Mouse (Mus musculus): ENCODE results near the gene Faf1. TPM values are rescaled to one million over a fixed set of nuclear protein-coding genes. Genes with fewer than 3 reads are reported as not detected.
A peak's percentile ranks its signal among the peaks of the same experiment; 100 is the strongest.

Gene Faf1
- polyA plus RNA-seq, 1 experiment from 2014 or later = 42.2 TPM

DNA sequence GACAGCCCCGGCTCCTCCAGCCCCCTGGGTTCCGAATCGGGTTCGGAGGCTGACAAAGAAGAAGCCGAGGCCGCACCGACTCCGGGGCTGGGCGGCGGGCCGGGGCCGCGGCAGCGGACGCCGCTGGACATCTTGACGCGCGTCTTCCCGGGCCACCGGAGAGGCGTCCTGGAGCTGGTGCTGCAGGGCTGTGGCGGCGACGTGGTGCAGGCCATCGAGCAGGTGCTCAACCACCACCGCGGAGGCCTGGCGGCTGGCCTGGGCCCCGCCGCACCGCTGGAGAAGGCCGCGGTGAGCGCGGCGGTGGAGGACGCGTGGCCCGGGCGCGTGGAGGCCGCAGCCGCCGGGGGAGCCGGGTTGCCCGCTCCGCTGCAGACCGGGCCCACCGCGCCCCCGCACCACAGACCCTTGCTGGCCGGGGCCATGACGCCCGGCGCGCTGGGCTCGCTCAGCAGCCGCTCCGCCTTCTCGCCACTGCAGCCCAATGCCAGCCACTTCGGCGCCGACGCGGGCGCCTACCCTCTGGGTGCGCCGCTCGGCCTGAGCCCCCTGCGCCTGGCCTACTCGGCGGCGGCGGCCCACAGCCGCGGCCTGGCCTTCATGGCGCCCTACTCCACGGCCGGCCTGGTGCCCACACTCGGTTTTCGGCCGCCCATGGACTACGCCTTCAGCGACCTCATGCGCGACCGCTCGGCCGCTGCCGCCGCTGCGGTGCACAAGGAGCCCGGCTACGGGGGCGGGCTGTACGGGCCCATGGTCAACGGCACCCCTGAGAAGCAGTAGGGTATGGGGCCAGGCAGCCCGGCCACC is 305.7 kb downstream of the Faf1 start:
- 0% methylated on average over 68 of the region's 99 CpGs for WGBS
- peak overlapping the region; percentile 33 for H3K4me2 ChIP-seq (ENCODE audit: low read depth, low read length)
- H3K27me3 ChIP-seq (ENCODE audit: control insufficient read depth, insufficient read depth, low read length) = peaks cover 77% of the 10 kb centered on the region
- 0 out of 2 replicates have a peak, but pooled peaks have one; percentile 12 for ATAC-seq (ENCODE audit: low read depth)
- peaks cover 8% of the 10 kb centered on the region for H3K4me1 ChIP-seq (ENCODE audit: control insufficient read depth, insufficient read depth, low read length)
- H3K4me3 ChIP-seq (ENCODE audit: low read depth, low read length) = peak overlapping the region; percentile 12; the same call in 1 of the 2 replicates
- no peak overlapping the region for H3K27ac ChIP-seq (ENCODE audit: low read depth, low read length)
- no peaks in the 10 kb centered on the region for H3K36me3 ChIP-seq (ENCODE audit: control insufficient read depth, insufficient read depth, low read length)
- H3K9ac ChIP-seq (replicated peaks; ENCODE audit: low read depth, low read length) = no peak overlapping the region
- no peaks in the 10 kb centered on the region for H3K9me3 ChIP-seq (ENCODE audit: control insufficient read depth, low read length)

DNA sequence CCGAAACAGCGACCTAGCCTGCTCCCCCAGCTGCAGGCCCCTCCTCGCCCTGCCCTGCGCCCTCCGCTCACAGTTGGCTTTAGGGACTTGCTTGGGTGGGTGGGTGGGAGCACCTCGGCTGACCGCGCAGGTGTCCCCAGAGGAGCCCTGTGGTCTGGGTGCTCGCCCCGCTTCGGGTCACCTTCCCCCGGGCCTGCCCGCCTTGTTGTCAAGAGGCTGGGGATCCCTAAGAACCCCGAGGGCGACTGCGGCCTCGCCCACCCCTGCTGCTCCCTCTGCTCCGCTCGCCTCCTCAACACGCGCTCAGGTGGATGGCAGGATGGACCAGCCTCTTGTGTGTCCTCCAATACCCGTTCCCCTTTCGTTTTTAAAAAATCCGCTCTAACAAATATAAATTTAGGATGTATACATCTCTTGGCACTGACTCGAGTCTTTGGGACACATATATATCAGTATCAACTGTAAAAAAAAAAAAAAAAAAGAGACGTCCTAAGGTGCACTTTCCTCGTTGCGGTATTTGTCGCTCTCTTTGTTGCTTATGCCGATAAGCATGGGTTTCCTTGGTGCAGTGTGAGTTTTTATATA is 306.4 kb downstream of the Faf1 start:
- no peaks in the 10 kb centered on the region for H3K36me3 ChIP-seq (ENCODE audit: control insufficient read depth, insufficient read depth, low read length)
- H3K4me3 ChIP-seq (ENCODE audit: low read depth, low read length) = peak overlapping the region; percentile 12; the same call in 1 of the 2 replicates
- H3K27ac ChIP-seq (ENCODE audit: low read depth, low read length) = no peak overlapping the region
- H3K9me3 ChIP-seq (ENCODE audit: control insufficient read depth, low read length) = no peaks in the 10 kb centered on the region
- peaks cover 77% of the 10 kb centered on the region for H3K27me3 ChIP-seq (ENCODE audit: control insufficient read depth, insufficient read depth, low read length)
- 2% methylated on average over 26 of the region's 30 CpGs for WGBS
- peaks cover 7% of the 10 kb centered on the region for H3K4me1 ChIP-seq (ENCODE audit: control insufficient read depth, insufficient read depth, low read length)
- no peak for ATAC-seq (ENCODE audit: low read depth)
- no peak overlapping the region for H3K9ac ChIP-seq (replicated peaks; ENCODE audit: low read depth, low read length)
- H3K4me2 ChIP-seq (ENCODE audit: low read depth, low read length) = no peak overlapping the region; the same call in 1 of the 2 replicates

DNA sequence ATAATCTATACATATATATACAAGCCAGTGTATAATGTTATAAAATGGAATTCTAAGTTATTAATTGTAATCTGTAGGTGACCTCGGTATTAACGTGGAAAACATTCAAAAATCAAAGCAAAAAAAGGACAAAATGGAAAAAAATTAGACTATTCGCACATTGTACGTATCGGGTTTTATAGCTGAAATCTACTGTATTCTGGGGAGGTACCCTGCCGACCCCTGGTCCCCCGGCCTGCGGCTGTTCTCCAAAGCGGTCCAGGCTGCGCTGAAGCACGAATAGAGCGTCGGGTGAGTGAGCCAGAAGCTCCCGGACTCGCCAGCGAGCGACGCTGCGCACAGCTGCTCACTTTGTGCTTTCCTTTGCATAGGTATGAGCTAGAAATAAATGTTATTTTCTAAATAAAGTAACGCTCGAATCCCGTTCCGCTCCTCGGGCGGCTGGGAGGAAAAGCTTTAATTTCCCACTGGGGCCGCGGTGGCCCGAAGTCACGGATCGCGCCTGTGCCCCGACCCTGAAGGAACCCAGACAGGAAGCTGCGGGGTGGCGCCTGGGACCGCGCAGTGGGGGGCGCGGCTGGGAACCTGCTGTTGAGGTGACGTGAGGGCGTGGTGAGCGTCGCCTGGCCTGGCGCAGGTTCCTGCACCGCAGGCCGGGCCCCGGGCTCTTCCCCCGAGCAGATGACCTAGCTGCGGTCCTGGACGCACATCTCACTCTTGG is 307.1 kb downstream of the Faf1 start:
- H3K4me3 ChIP-seq (ENCODE audit: low read depth, low read length) = no peak overlapping the region
- no peak overlapping the region for H3K9ac ChIP-seq (replicated peaks; ENCODE audit: low read depth, low read length)
- peaks cover under 1% of the 10 kb centered on the region for H3K4me1 ChIP-seq (ENCODE audit: control insufficient read depth, insufficient read depth, low read length)
- H3K36me3 ChIP-seq (ENCODE audit: control insufficient read depth, insufficient read depth, low read length) = no peaks in the 10 kb centered on the region
- H3K4me2 ChIP-seq (ENCODE audit: low read depth, low read length) = no peak overlapping the region
- H3K9me3 ChIP-seq (ENCODE audit: control insufficient read depth, low read length) = no peaks in the 10 kb centered on the region
- ATAC-seq (ENCODE audit: low read depth) = no peak
- peaks cover 73% of the 10 kb centered on the region for H3K27me3 ChIP-seq (ENCODE audit: control insufficient read depth, insufficient read depth, low read length)
- no peak overlapping the region for H3K27ac ChIP-seq (ENCODE audit: low read depth, low read length)
- under 1% methylated on average over 49 of the region's 49 CpGs for WGBS

GRCm38 (mm10) chr4:109984011-109984411 is 307.6 kb downstream of the Faf1 start:
- no peak overlapping the region for H3K4me3 ChIP-seq (ENCODE audit: low read depth, low read length)
- H3K4me2 ChIP-seq (ENCODE audit: low read depth, low read length) = no peak overlapping the region

DNA sequence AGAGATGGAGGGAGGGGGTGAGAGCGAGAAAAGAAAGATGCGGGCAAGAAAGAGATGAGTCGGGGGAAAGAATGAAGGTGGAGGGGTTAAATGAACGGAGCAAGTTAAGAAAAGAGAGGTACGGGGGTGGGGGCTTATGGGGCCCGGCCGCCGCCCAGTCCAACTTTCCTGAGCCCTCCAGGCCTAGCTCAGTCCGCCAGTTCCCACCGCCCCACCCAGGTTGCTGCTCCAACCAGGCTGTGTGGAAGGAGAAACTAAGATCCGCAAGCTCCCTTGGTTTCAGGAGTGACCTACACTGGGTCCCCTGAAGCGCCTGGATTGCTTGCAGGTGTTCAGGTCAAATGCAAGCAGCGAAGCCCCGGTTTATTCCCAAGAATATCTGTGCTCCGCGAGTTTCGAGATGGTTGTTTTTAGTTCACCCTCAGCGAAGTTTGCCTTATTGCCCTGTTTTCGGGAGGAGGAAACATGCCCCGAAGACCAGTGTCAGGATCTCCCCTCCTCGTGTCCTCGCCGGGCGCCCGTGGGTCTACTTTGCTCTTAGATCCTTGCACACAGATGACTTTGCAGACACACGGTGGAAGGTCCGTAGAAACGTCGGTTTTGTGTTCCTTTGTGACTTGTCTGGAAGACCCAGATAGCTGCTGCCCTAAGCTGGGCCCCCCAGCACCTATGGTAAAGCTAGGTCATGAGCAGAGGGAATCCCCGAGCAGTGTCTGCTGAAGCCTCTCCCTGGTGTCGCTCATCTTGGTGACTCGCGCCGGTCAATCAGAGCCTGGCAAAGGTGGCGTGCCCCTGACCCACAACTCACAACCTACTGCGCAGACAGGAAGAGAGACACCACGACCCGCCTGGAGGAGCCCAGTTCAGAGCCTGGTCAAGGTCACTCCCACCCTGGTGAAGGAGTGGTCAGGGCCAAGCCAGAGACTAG is 308.4 kb downstream of the Faf1 start:
- no peak for ATAC-seq (ENCODE audit: low read depth)
- Histone ChIP-seq H3K36me3 (ENCODE audit: control insufficient read depth, insufficient read depth, low read length) (no peaks in the 10 kb centered on the region), H3K27ac (ENCODE audit: low read depth, low read length) (no peak overlapping the region), H3K9ac (replicated peaks; ENCODE audit: low read depth, low read length) (no peak overlapping the region), H3K4me1 (ENCODE audit: control insufficient read depth, insufficient read depth, low read length) (no peaks in the 10 kb centered on the region), H3K27me3 (ENCODE audit: control insufficient read depth, insufficient read depth, low read length) (peaks cover 74% of the 10 kb centered on the region), H3K4me2 (ENCODE audit: low read depth, low read length) (no peak overlapping the region), H3K4me3 (ENCODE audit: low read depth, low read length) (no peak overlapping the region), H3K9me3 (ENCODE audit: control insufficient read depth, low read length) (no peaks in the 10 kb centered on the region)
- WGBS = 1% methylated on average over 37 of the region's 38 CpGs

More at GRCm38 (mm10) chr4:109984011-109984411, 307.6 kb downstream of the Faf1 start:
- H3K27me3 ChIP-seq (ENCODE audit: control insufficient read depth, insufficient read depth, low read length) = peaks cover 73% of the 10 kb centered on the region
- no peaks in the 10 kb centered on the region for H3K4me1 ChIP-seq (ENCODE audit: control insufficient read depth, insufficient read depth, low read length)
- H3K9me3 ChIP-seq (ENCODE audit: control insufficient read depth, low read length) = no peaks in the 10 kb centered on the region
- H3K27ac ChIP-seq (ENCODE audit: low read depth, low read length) = no peak overlapping the region
- WGBS = under 1% methylated on average over 24 of the region's 24 CpGs
- no peak overlapping the region for H3K9ac ChIP-seq (replicated peaks; ENCODE audit: low read depth, low read length)
- no peaks in the 10 kb centered on the region for H3K36me3 ChIP-seq (ENCODE audit: control insufficient read depth, insufficient read depth, low read length)
- ATAC-seq (ENCODE audit: low read depth) = no peak

DNA sequence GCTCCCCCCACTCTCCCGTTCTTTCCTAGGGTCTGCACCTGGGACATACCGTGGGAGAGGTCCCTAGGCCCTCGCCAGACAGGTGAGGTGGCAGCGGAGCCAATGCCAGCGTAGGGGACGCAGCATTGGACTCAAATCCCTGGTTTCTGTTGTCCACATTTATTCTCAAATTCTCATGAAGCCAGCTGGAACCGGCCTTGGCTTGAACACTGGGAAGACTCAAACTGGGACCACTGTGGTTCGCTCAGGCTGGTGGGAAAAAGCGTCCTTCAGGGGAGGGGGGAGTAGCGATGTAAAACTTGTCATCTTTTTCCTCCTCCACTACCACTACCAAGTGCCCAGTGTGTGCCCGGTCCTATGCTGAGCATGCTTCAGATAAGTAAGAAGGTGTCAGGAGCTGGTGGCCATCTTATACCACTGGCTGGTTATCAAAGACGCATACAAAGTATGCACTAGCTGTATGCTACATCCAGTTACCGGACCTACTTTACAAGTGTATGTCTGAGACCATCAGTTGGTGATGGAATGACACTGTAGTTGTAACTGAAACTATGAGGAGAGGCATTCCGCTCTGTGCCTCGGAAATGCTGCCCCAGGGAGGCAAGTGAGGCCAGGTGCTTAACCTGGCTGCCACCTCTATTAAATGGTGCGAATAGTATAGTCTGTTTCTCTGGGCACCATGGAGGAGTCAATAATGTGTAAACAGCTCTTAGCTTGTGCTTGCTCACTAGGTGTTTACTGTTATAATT is 309.2 kb downstream of the Faf1 start:
- no peak for ATAC-seq (ENCODE audit: low read depth)
- Histone ChIP-seq H3K4me3 (ENCODE audit: low read depth, low read length) (no peak overlapping the region), H3K4me2 (ENCODE audit: low read depth, low read length) (no peak overlapping the region), H3K36me3 (ENCODE audit: control insufficient read depth, insufficient read depth, low read length) (no peaks in the 10 kb centered on the region), H3K9me3 (ENCODE audit: control insufficient read depth, low read length) (no peaks in the 10 kb centered on the region), H3K27ac (ENCODE audit: low read depth, low read length) (no peak overlapping the region), H3K9ac (replicated peaks; ENCODE audit: low read depth, low read length) (no peak overlapping the region), H3K27me3 (ENCODE audit: control insufficient read depth, insufficient read depth, low read length) (peaks cover 73% of the 10 kb centered on the region), H3K4me1 (ENCODE audit: control insufficient read depth, insufficient read depth, low read length) (no peaks in the 10 kb centered on the region)
- 3% methylated on average over 16 of the region's 16 CpGs for WGBS

DNA sequence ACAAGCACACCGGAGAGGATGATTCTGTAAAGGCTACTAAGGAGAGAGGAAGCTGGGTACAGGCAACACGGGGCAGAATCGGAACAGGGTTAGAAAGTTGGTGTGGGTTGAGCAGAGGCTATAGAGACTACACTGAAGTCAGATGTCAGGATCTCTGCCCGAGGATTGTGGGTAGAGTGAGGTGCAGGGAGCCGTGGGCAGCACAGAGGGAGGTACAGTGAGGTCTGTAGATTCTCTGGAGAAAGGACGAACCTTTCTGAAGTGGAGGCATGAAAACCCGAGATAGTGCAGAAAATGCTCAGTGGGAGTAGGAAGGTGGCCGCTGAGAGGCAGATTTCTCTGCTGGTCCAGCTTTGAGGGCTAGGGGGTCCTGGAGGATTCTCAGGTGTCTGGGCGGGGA is 309.9 kb downstream of the Faf1 start:
- Histone ChIP-seq H3K9me3 (ENCODE audit: control insufficient read depth, low read length) (no peaks in the 10 kb centered on the region), H3K4me2 (ENCODE audit: low read depth, low read length) (no peak overlapping the region), H3K4me1 (ENCODE audit: control insufficient read depth, insufficient read depth, low read length) (no peaks in the 10 kb centered on the region), H3K4me3 (ENCODE audit: low read depth, low read length) (no peak overlapping the region), H3K27me3 (ENCODE audit: control insufficient read depth, insufficient read depth, low read length) (peaks cover 72% of the 10 kb centered on the region), H3K36me3 (ENCODE audit: control insufficient read depth, insufficient read depth, low read length) (no peaks in the 10 kb centered on the region), H3K27ac (ENCODE audit: low read depth, low read length) (no peak overlapping the region), H3K9ac (replicated peaks; ENCODE audit: low read depth, low read length) (no peak overlapping the region)
- ATAC-seq (ENCODE audit: low read depth) = no peak
- WGBS = 2% methylated on average over 9 of the region's 9 CpGs

DNA sequence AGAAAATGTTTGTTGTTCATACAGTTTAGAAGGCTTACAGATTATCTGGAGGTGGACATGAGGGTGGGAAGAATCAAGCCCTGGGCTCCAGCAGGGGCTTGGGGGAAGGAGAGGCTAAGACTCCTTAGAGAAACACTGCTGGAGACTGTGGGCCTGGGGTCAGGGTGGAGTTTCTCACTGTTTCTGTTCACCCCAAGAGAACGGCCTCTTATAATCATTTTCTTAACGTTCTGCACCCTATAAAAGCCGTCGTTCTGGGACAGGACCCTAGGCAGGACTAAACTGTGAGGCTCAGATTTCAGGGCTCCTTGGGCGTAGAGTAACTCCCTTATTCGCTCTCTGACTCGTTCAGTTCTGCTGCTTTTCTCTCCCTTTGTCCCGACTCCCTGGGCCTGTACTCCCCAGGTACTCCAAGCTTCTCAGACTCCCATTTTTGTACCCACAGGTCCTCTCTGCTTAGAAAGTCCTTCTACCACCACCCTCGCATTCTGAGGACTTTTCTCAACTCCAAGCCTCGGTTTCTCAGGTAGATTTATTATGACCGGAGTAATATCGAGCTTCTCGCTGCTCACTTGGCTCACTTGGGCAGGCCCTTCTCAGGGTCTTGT is 310.5 kb downstream of the Faf1 start:
- ATAC-seq (ENCODE audit: low read depth) = no peak
- H3K4me1 ChIP-seq (ENCODE audit: control insufficient read depth, insufficient read depth, low read length) = no peaks in the 10 kb centered on the region
- 3% methylated on average over 13 of the region's 13 CpGs for WGBS
- H3K27me3 ChIP-seq (ENCODE audit: control insufficient read depth, insufficient read depth, low read length) = peaks cover 68% of the 10 kb centered on the region
- no peak overlapping the region for H3K9ac ChIP-seq (replicated peaks; ENCODE audit: low read depth, low read length)
- H3K27ac ChIP-seq (ENCODE audit: low read depth, low read length) = no peak overlapping the region
- H3K4me3 ChIP-seq (ENCODE audit: low read depth, low read length) = no peak overlapping the region
- no peaks in the 10 kb centered on the region for H3K36me3 ChIP-seq (ENCODE audit: control insufficient read depth, insufficient read depth, low read length)
- H3K9me3 ChIP-seq (ENCODE audit: control insufficient read depth, low read length) = no peaks in the 10 kb centered on the region
- no peak overlapping the region for H3K4me2 ChIP-seq (ENCODE audit: low read depth, low read length)
